21 mouse cellular contexts compared by ENCODE assay signal in the genomic region with DNA sequence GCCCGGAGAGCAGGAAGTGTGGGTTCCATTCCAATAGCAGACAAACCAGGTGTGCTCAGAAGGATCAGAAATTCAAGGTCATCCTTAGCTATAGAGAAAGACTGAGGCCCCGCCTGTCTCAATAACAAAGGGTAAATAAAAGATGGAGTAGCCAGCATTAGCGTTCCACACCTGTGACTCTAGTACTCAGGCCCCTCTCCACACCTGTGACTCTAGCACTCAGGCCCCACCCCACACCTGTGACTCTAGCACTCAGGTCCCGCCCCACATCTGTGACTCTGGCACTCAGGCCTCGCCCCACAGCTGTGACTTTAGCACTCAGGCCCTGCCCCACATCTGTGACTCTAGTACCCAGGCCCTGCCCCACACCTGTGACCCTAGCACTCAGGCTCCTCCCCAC. TPM values are rescaled to one million over a fixed set of nuclear protein-coding genes. Genes with fewer than 3 reads are reported as not detected.
DNase-seq lines count a peak whose midpoint lies in the region; ATAC-seq and TF ChIP-seq lines count a peak whose summit lies in the region.
"Had no signal": no experiment of that assay in that cellular context is flagged by ENCODE, and none has a peak within 500 bp of the region (broad histone marks: within the 10 kb centered on the region; RNA-seq: fewer than 3 reads in every experiment).

No protein-coding gene starts in this region.

- TF ChIP-seq CTCF in ES-Bruce4 (IDR thresholded peaks at IDR 0.05; ENCODE audit: low read depth, low read length): no peak

- no peak overlapping the region for H3K27ac ChIP-seq in neural tube, embryonic 11.5 days (ENCODE audit: low read depth, low read length)
- no peak overlapping the region for H3K27ac ChIP-seq in neural tube, embryonic 15.5 days (replicated peaks)
- peak overlapping the region; percentile 0; the same call in 1 of the 2 replicates for H3K27ac ChIP-seq in ES-Bruce4 (ENCODE audit: insufficient read depth, low read length)
- H3K27ac ChIP-seq in ES-E14 (ENCODE audit: insufficient read depth, low read depth, low read length, poor library complexity, severe bottlenecking): peak overlapping the region; percentile 55
- H3K27ac ChIP-seq: embryonic facial prominence, embryonic 10.5 days; embryonic facial prominence, embryonic 12.5 days; forebrain, embryonic 13.5 days; forebrain, embryonic 15.5 days had no signal

- H3K9ac ChIP-seq in neural tube, embryonic 11.5 days (ENCODE audit: low read length): no peak overlapping the region
- H3K9ac ChIP-seq in neural tube, embryonic 15.5 days (replicated peaks): no peak overlapping the region
- H3K9ac ChIP-seq in ES-Bruce4 (ENCODE audit: low read depth, poor library complexity, severe bottlenecking) (no peak overlapping the region), ES-E14 (ENCODE audit: insufficient read depth, low read depth, low read length, poor library complexity, severe bottlenecking) (no peak overlapping the region)
- H3K9ac ChIP-seq: embryonic facial prominence, embryonic 12.5 days; forebrain, embryonic 13.5 days; forebrain, embryonic 15.5 days; forebrain, postnatal 0 days had no signal

- no peak for ATAC-seq in neural tube, embryonic 11.5 days (ENCODE audit: insufficient read depth, low FRiP score, low TSS enrichment)
- ATAC-seq in neural tube, embryonic 15.5 days (ENCODE audit: low FRiP score): no peak
- ATAC-seq: CD4-positive, CD25-positive, alpha-beta regulatory T cell, adult 4 months; forebrain, embryonic 13.5 days; forebrain, embryonic 15.5 days; forebrain, postnatal 0 days had no signal

- WGBS in neural tube, embryonic 11.5 days: 93% methylated on average over 5 of the region's 5 CpGs
- 87% methylated on average over 5 of the region's 5 CpGs for WGBS in neural tube, embryonic 15.5 days

- H3K4me2 ChIP-seq in neural tube, embryonic 11.5 days (ENCODE audit: low read depth): no peak overlapping the region
- H3K4me2 ChIP-seq in neural tube, embryonic 15.5 days: no peak overlapping the region
- H3K4me2 ChIP-seq: embryonic facial prominence, embryonic 12.5 days; forebrain, embryonic 13.5 days; forebrain, embryonic 15.5 days had no signal

- peak; percentile 3 for DNase-seq in neural tube, embryonic 11.5 days (ENCODE audit: low spot score)
- DNase-seq in ES-E14 (ENCODE audit: low read depth, low spot score): no peak
- DNase-seq in ZHBTc4 (ENCODE audit: low read depth, low spot score): peak; percentile 59
- DNase-seq in adrenal gland, adult 2 months: no peak
- DNase-seq in thymus, postnatal 10 days (ENCODE audit: low spot score in 2 of 2): no peak
- DNase-seq: adrenal gland, adult 8-10 months; adrenal gland, postnatal 14 days; adrenal gland, postnatal 36 days; cerebellum, adult 11-12 months; cerebellum, adult 2 months; cerebellum, adult 9-10 months; cerebellum, postnatal 10 days; cerebellum, postnatal 25 days; forebrain, postnatal 0 days had no signal

- TF ChIP-seq EP300 in ES-Bruce4 (IDR thresholded peaks at IDR 0.05; ENCODE audit: insufficient read depth, low read depth, low read length): 0 out of 2 replicates have a peak, but pooled peaks have one; percentile 54

- H3K9me3 ChIP-seq in neural tube, embryonic 11.5 days (ENCODE audit: control insufficient read depth, low read length): no peaks in the 10 kb centered on the region
- H3K9me3 ChIP-seq in neural tube, embryonic 15.5 days (replicated peaks): no peaks in the 10 kb centered on the region
- no peaks in the 10 kb centered on the region for H3K9me3 ChIP-seq in ES-Bruce4 (replicated peaks; ENCODE audit: control insufficient read depth, insufficient read depth, low read length, poor library complexity, severe bottlenecking)
- H3K9me3 ChIP-seq in ES-E14 (ENCODE audit: control insufficient read depth, insufficient read depth, low read depth, low read length): no peaks in the 10 kb centered on the region
- H3K9me3 ChIP-seq: embryonic facial prominence, embryonic 10.5 days; embryonic facial prominence, embryonic 12.5 days; forebrain, embryonic 13.5 days; forebrain, embryonic 15.5 days had no signal

- H3K27me3 ChIP-seq in neural tube, embryonic 11.5 days (ENCODE audit: control insufficient read depth, insufficient read depth, low read length): no peaks in the 10 kb centered on the region
- H3K27me3 ChIP-seq in neural tube, embryonic 15.5 days (replicated peaks): no peaks in the 10 kb centered on the region
- H3K27me3 ChIP-seq in ES-Bruce4 (ENCODE audit: control insufficient read depth, insufficient read depth, low read length, poor library complexity, severe bottlenecking): no peaks in the 10 kb centered on the region
- H3K27me3 ChIP-seq: embryonic facial prominence, embryonic 12.5 days; forebrain, embryonic 13.5 days; forebrain, embryonic 15.5 days had no signal

- peaks cover 5% of the 10 kb centered on the region; the same call in 1 of the 2 replicates for H3K4me1 ChIP-seq in neural tube, embryonic 11.5 days (ENCODE audit: control insufficient read depth, insufficient read depth, low read length)
- H3K4me1 ChIP-seq in neural tube, embryonic 15.5 days: peaks cover 26% of the 10 kb centered on the region
- H3K4me1 ChIP-seq in ES-Bruce4 (ENCODE audit: control insufficient read depth, insufficient read depth, low read length) (no peaks in the 10 kb centered on the region), ES-E14 (ENCODE audit: control insufficient read depth in 2 of 2, insufficient read depth in 2 of 2, low read length in 2 of 2, poor library complexity in 1 of 2) (peaks cover 3 to 21% of the 10 kb centered on the region in 2 experiments)

- no peak for TF ChIP-seq POLR2A in ES-Bruce4 (IDR thresholded peaks at IDR 0.05; ENCODE audit: insufficient read depth, low read length)

- in situ Hi-C loops in ES-E14 (cut with MboI; ENCODE audit: low sequenced_read_pairs in 2 of 2, unreplicated experiment in 2 of 2): loop anchor here (10.0 kb wide), 2 partner anchors 130 to 140 kb away; no protein-coding TSS in a partner anchor

- no peaks in the 10 kb centered on the region for H3K36me3 ChIP-seq in neural tube, embryonic 11.5 days (ENCODE audit: control insufficient read depth, insufficient read depth, low read length)
- H3K36me3 ChIP-seq in neural tube, embryonic 15.5 days: no peaks in the 10 kb centered on the region
- no peaks in the 10 kb centered on the region for H3K36me3 ChIP-seq in ES-Bruce4 (ENCODE audit: control insufficient read depth, insufficient read depth, low read length, poor library complexity, severe bottlenecking)
- no peaks in the 10 kb centered on the region for H3K36me3 ChIP-seq in ES-E14 (ENCODE audit: control insufficient read depth, insufficient read depth, low read length, poor library complexity, severe bottlenecking)
- H3K36me3 ChIP-seq: embryonic facial prominence, embryonic 10.5 days; embryonic facial prominence, embryonic 12.5 days; forebrain, embryonic 15.5 days had no signal

- no peak overlapping the region for H3K4me3 ChIP-seq in neural tube, embryonic 11.5 days (ENCODE audit: low read depth, low read length)
- H3K4me3 ChIP-seq in neural tube, embryonic 15.5 days (replicated peaks): no peak overlapping the region
- H3K4me3 ChIP-seq in ES-Bruce4 (ENCODE audit: low read depth, low read length): no peak overlapping the region
- no peak overlapping the region for H3K4me3 ChIP-seq in ES-E14 (ENCODE audit: insufficient read depth in 1 of 2, low read depth in 1 of 2, low read length in 2 of 2, poor library complexity in 1 of 2, severe bottlenecking in 1 of 2)
- H3K4me3 ChIP-seq: embryonic facial prominence, embryonic 10.5 days; embryonic facial prominence, embryonic 12.5 days; forebrain, embryonic 13.5 days; forebrain, embryonic 15.5 days had no signal

TF ChIP-seq in ES-E14, 5 proteins besides CTCF, POLR2A, EP300 and RAD21:
- TF ChIP-seq HCFC1 (IDR thresholded peaks at IDR 0.05; ENCODE audit: borderline replicate concordance, insufficient read depth, low read length) (no peak), ZNF384 (IDR thresholded peaks at IDR 0.05; ENCODE audit: low read depth, low read length) (no peak), CHD2 (IDR thresholded peaks at IDR 0.05; ENCODE audit: low read depth, low read length) (no peak), MAFK (IDR thresholded peaks at IDR 0.05; ENCODE audit: insufficient read depth, low read depth, low read length) (no peak), ZC3H11A (IDR thresholded peaks at IDR 0.05; ENCODE audit: borderline replicate concordance, low read depth, low read length) (no peak)

RNA-seq across cellular contexts. Expression of a gene that starts 11.8 kb away (rescaled TPM):
- polyA plus RNA-seq in neural tube, embryonic 11.5 days (2014; fragmentation: Nextera tagmentation; extraction: Ambion mirVana): 6.2 and 7.8 TPM in 2 replicates
- polyA plus RNA-seq in neural tube, embryonic 15.5 days (2015; fragmentation: Nextera tagmentation; extraction: Ambion mirVana): 8.4 and 8.8 TPM in 2 replicates
- 11.4 and 12.1 TPM in 2 replicates for polyA plus RNA-seq in ES-Bruce4 (2011; ENCODE audit: insufficient read depth, insufficient read length, low read depth, missing spikeins)
- 15.3 and 15.9 TPM in 2 replicates for total RNA-seq in ES-E14 (2012; rRNA removed)
- total RNA-seq in adrenal gland, adult 2 months (2021): 10 to 100 TPM; 50.2 to 53.6 TPM
- 29.5 and 31.9 TPM in 2 replicates for polyA plus RNA-seq in adrenal gland, adult 2 months (2012; rRNA removed)

RNA-seq across cellular contexts. Expression of a gene that starts 59.6 kb away (rescaled TPM):
- polyA plus RNA-seq in neural tube, embryonic 11.5 days (2014; fragmentation: Nextera tagmentation; extraction: Ambion mirVana): 43.0 and 48.0 TPM in 2 replicates
- 32.5 and 42.8 TPM in 2 replicates for polyA plus RNA-seq in neural tube, embryonic 15.5 days (2015; fragmentation: Nextera tagmentation; extraction: Ambion mirVana)
- 72.1 and 75.7 TPM in 2 replicates for polyA plus RNA-seq in ES-Bruce4 (2011; ENCODE audit: insufficient read depth, insufficient read length, low read depth, missing spikeins)
- 128 and 132 TPM in 2 replicates for total RNA-seq in ES-E14 (2012; rRNA removed)
- total RNA-seq in adrenal gland, adult 2 months (2021): 10 to 100 TPM; 29.2 to 41.5 TPM
- polyA plus RNA-seq in adrenal gland, adult 2 months (2012; rRNA removed): 28.3 and 31.1 TPM in 2 replicates

Comparison
In these comparisons a context has a peak if more than half of its experiments do, and no peak if none do; other contexts are left out.
1. DNase-seq: peak in neural tube, embryonic 11.5 days (single experiment) and ZHBTc4 (single experiment); none in ES-E14 (single experiment), adrenal gland, adult 2 months (single experiment) and thymus, postnatal 10 days (0 of 2).
2. H3K27ac ChIP-seq: peak in ES-Bruce4 (single experiment) and ES-E14 (single experiment); none in neural tube, embryonic 11.5 days (single experiment) and neural tube, embryonic 15.5 days (single experiment).